Comparison of ENCODE assay signal across 18 mouse cellular contexts in genomic region chr2:60614758-60615157, GRCm38 (mm10).
"Had no signal": no experiment of that assay in that cellular context is flagged by ENCODE, and none has a peak within 500 bp of the region (broad histone marks: within the 10 kb centered on the region; RNA-seq: fewer than 3 reads in every experiment).

No protein-coding gene starts in this region.

- ATAC-seq: hindbrain, embryonic 16.5 days; inflammation-experienced regulatory T-cells, adult 6 months; intestine, embryonic 15.5 days; intestine, postnatal 0 days; liver, embryonic 12.5 days had no signal

- DNase-seq: gastrocnemius, adult 2 months; gastrocnemius, postnatal 10 days; gastrocnemius, postnatal 25 days; heart, adult 2 months; heart, postnatal 10 days; heart, postnatal 4 days; kidney, adult 18-20 months; kidney, adult 8-10 months; kidney, postnatal 14 days; kidney, postnatal 36 days; layer of hippocampus, adult 9-11 months; layer of hippocampus, postnatal 36 days; left cerebral cortex, postnatal 4 days had no signal
